In genomic region chr6:30375791-30376190, GRCm38 (mm10) we compare ENCODE assay signal across 8 mouse cellular contexts. TPM values are rescaled to one million over a fixed set of nuclear protein-coding genes. Genes with fewer than 3 reads are reported as not detected.
DNase-seq lines count a peak whose midpoint lies in the region; ATAC-seq lines count a peak whose summit lies in the region.
"Had no signal": no experiment of that assay in that cellular context is flagged by ENCODE, and none has a peak within 500 bp of the region (broad histone marks: within the 10 kb centered on the region; RNA-seq: fewer than 3 reads in every experiment).

No protein-coding gene starts in this region.

- H3K27me3 ChIP-seq in heart, embryonic 14.5 days (ENCODE audit: control insufficient read depth, insufficient read depth, low read length) = no peaks in the 10 kb centered on the region
- no peaks in the 10 kb centered on the region for H3K27me3 ChIP-seq in hindbrain, embryonic 10.5 days (ENCODE audit: insufficient read depth, poor library complexity, severe bottlenecking)
- H3K27me3 ChIP-seq: megakaryocyte, embryonic 14.5 days had no signal

- 62% methylated on average over 1 of the region's 1 CpGs for WGBS in heart, embryonic 14.5 days
- 94% methylated on average over 1 of the region's 1 CpGs for WGBS in hindbrain, embryonic 10.5 days

- H3K4me3 ChIP-seq in heart, embryonic 14.5 days (ENCODE audit: control insufficient read depth in 1 of 2, insufficient read depth in 1 of 2, low read depth in 1 of 2, low read length in 2 of 2) = no peak overlapping the region
- H3K4me3 ChIP-seq in hindbrain, embryonic 10.5 days = no peak overlapping the region
- H3K4me3 ChIP-seq: megakaryocyte, embryonic 14.5 days had no signal

- H3K36me3 ChIP-seq in heart, embryonic 14.5 days (ENCODE audit: control insufficient read depth, insufficient read depth, low read length) = peaks cover 90% of the 10 kb centered on the region
- H3K36me3 ChIP-seq in hindbrain, embryonic 10.5 days = peaks cover 97% of the 10 kb centered on the region

- peaks cover 7 to 14% of the 10 kb centered on the region in 2 experiments for H3K4me1 ChIP-seq in heart, embryonic 14.5 days (ENCODE audit: control insufficient read depth in 2 of 2, insufficient read depth in 2 of 2, low read length in 2 of 2)
- no peaks in the 10 kb centered on the region for H3K4me1 ChIP-seq in hindbrain, embryonic 10.5 days (replicated peaks)

- H3K9ac ChIP-seq in heart, embryonic 14.5 days (ENCODE audit: low read length) = no peak overlapping the region

- no peaks in the 10 kb centered on the region for H3K9me3 ChIP-seq in heart, embryonic 14.5 days (ENCODE audit: control insufficient read depth, low read length)
- H3K9me3 ChIP-seq in hindbrain, embryonic 10.5 days = no peaks in the 10 kb centered on the region
- H3K9me3 ChIP-seq: megakaryocyte, embryonic 14.5 days had no signal

- no peak for ATAC-seq in heart, embryonic 14.5 days (ENCODE audit: insufficient number of reproducible peaks, insufficient read depth, low FRiP score, low read depth)
- no peak for ATAC-seq in erythroblast, adult 5-6 weeks (replicated peaks; ENCODE audit: low FRiP score, poor library complexity, severe bottlenecking)

- H3K4me2 ChIP-seq in heart, embryonic 14.5 days (ENCODE audit: low read length) = no peak overlapping the region

- DNase-seq in layer of hippocampus, postnatal 14 days (ENCODE audit: low spot score in 2 of 2) = peak; percentile 22 to 74
- no peak for DNase-seq in layer of hippocampus, adult 8-10 months (ENCODE audit: low spot score in 2 of 2)
- peak; percentile 61 for DNase-seq in cerebellum, postnatal 10 days
- DNase-seq in lung, postnatal 14 days = peak; percentile 54
- no peak for DNase-seq in hindbrain, embryonic 10.5 days (ENCODE audit: low spot score)

- H3K27ac ChIP-seq in heart, embryonic 14.5 days (replicated peaks in 1 of 2; ENCODE audit: control insufficient read depth in 1 of 2, insufficient read depth in 1 of 2, low read depth in 2 of 2, low read length in 2 of 2) = peak overlapping the region; percentile 10 to 44; a peak in 2 of 4 replicates
- no peak overlapping the region for H3K27ac ChIP-seq in hindbrain, embryonic 10.5 days

RNA-seq across cellular contexts. Expression of gene Zc3hc1, which starts 15.0 kb away (rescaled TPM):
- total RNA-seq in layer of hippocampus, postnatal 14 days (2021) = 10 to 100 TPM; 26.5 to 27.6 TPM
- 10 to 100 TPM; 24.3 to 32.8 (median 27.7) TPM for total RNA-seq in layer of hippocampus, adult 8-10 months (2022)
- 40.7 and 44.7 TPM in 2 replicates for polyA plus RNA-seq in heart, embryonic 14.5 days (2014; fragmentation: Nextera tagmentation; extraction: Ambion mirVana)
- polyA plus RNA-seq in hindbrain, embryonic 10.5 days (2016; fragmentation: Nextera tagmentation; extraction: Ambion mirVana) = 74.9 and 76.1 TPM in 2 replicates
- 6.3 and 17.7 TPM in 2 replicates for total RNA-seq in erythroblast, adult 5-6 weeks (2015; ENCODE audit: low replicate concordance)
- total RNA-seq in erythroblast, adult 5-6 weeks (2017; ENCODE audit: low replicate concordance) = 5.5 and 12.5 TPM in 2 replicates

RNA-seq across cellular contexts. Expression of gene Klhdc10, which starts 25.9 kb away (rescaled TPM):
- total RNA-seq in layer of hippocampus, postnatal 14 days (2021) = 100 to 1,000 TPM; 140 to 141 TPM
- 10 to 100 TPM; 82.8 to 88.4 (median 85.4) TPM for total RNA-seq in layer of hippocampus, adult 8-10 months (2022)
- 22.5 and 24.5 TPM in 2 replicates for polyA plus RNA-seq in heart, embryonic 14.5 days (2014; fragmentation: Nextera tagmentation; extraction: Ambion mirVana)
- 26.1 and 29.2 TPM in 2 replicates for polyA plus RNA-seq in hindbrain, embryonic 10.5 days (2016; fragmentation: Nextera tagmentation; extraction: Ambion mirVana)
- 7.5 and 7.7 TPM in 2 replicates for total RNA-seq in erythroblast, adult 5-6 weeks (2015; ENCODE audit: low replicate concordance)
- total RNA-seq in erythroblast, adult 5-6 weeks (2017; ENCODE audit: low replicate concordance) = 12.1 and 18.4 TPM in 2 replicates

Comparison
In these comparisons a context has a peak if more than half of its experiments do, and no peak if none do; other contexts are left out.
1. DNase-seq: peak in layer of hippocampus, postnatal 14 days (2 of 2), cerebellum, postnatal 10 days (2 of 2) and lung, postnatal 14 days (single experiment); none in layer of hippocampus, adult 8-10 months (0 of 2) and hindbrain, embryonic 10.5 days (single experiment).
2. RNA of gene Klhdc10, which starts 25.9 kb away (total RNA-seq): 140 to 141 TPM in layer of hippocampus, postnatal 14 days and 82.8 to 88.4 TPM in layer of hippocampus, adult 8-10 months; 7.5 to 18.4 TPM in erythroblast, adult 5-6 weeks; every median in the first group is over 4 times any median in the second.